Mouse (Mus musculus) skeletal muscle tissue, postnatal 0 days (tissue): ENCODE data around the gene Aox2. TPM values are rescaled to one million over a fixed set of nuclear protein-coding genes. Genes with fewer than 3 reads are reported as not detected.

Experiments
- polyA plus RNA-seq: library from polyadenylated mRNA; unstranded; fragments of >200 nt; fragmentation: Nextera tagmentation; extraction: Ambion mirVana; gene quantifications from 2 replicates; pipeline ENCODE4 v1.2.1, GENCODE M21; 2015

Gene Aox2
- 0.06 and 0.09 TPM in 2 replicates for polyA plus RNA-seq

DNA sequence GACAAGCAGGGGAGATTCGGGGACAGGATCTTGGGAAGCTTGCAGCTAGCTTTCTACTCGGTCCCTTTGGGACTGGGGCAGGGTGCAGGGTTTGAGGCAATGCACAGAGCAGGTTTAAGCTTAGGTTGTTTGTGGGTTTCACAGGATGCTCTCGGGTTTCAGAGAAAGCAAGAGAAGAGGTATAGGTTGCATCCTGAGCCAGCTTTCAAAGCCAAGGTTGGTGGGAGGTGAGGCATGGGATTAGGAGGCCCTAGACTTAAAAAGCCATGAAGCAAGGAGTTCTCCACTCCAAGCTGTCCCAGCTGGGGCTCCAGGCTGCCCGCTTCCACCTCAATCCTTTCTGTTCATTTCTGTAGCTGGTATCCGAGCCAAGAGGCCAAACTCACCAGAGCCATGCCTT is at the start of gene Aox2:
Gene Aox2 (plus strand): TSS at position 301 of the 400 bp plus-strand sequence.

DNA sequence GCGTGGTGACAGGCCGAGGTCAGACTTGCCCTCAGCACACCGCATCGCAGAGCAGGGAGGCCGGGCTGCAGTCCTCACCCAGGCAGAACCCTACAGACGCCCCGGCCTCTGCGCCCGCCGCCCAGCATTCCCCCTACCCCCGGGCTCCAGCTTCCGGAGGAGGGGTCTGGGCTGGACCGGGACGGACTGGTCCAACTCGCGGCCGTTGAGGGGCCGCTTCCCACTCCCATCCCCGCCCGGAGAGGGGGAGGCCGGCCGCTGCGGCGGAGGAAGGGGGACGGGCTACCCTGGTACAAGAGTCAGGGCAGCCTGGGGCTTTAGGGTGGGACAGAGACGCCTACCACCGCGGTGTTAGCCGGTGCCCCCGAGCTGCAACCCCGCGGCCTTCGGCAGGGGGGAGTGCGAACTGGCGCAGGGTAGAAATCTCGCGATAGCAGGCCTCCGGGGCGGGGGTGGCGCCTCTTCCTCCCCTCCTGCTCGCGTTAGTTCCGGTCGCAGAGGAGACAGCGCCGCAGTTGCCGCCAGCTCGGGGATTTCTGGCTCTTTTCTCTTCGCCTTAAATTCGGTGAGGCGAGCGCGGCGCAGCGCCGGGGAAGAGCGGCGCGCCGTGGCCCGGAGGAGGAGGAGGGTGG is 114.6 kb downstream of the Aox2 start, which contains the start of gene Bzw1:
Gene Bzw1 (plus strand): TSS at position 247 of the 632 bp plus-strand sequence.

GRCm38 (mm10) chr1:58423371-58424248 is 145.5 kb downstream of the Aox2 start, which contains the start of gene Clk1:
Clk1 (minus strand) TSS chr1:58424066.

Other genes with a start within 250 kb of the Aox2 start
- gene Aox1, start 248.4 kb upstream of the Aox2 start, polyA plus RNA-seq: 1.6 and 2.8 TPM in 2 replicates
- 0.06 and 0.16 TPM in 2 replicates for gene Aox3, start 165.2 kb upstream of the Aox2 start, polyA plus RNA-seq
- gene Aox4, start 67.9 kb upstream of the Aox2 start, polyA plus RNA-seq: 0.36 and 0.82 TPM in 2 replicates
- 129 and 156 TPM in 2 replicates for gene Bzw1, start 114.6 kb downstream of the Aox2 start, polyA plus RNA-seq
- 81.9 and 85.7 TPM in 2 replicates for gene Clk1, start 145.7 kb downstream of the Aox2 start, polyA plus RNA-seq
- gene Nif3l1, start 166.8 kb downstream of the Aox2 start, polyA plus RNA-seq: 13.8 and 14.2 TPM in 2 replicates
- 23.3 and 23.9 TPM in 2 replicates for gene Ppil3, start 167.2 kb downstream of the Aox2 start, polyA plus RNA-seq
- 14.3 and 14.5 TPM in 2 replicates for gene Orc2, start 226.8 kb downstream of the Aox2 start, polyA plus RNA-seq